Mouse (Mus musculus) mesoderm, embryonic 11.5 days (tissue): ENCODE measurements at regions not wholly inside any gene's neighbourhood (a gene's known extent, or its start where the extent isn't known, plus 50 kb on each side); places are given as distances from the start of the nearest gene placed in this dataset.
A peak's percentile ranks its signal among the peaks of the same experiment; 100 is the strongest.

ENCODE experiments used
- DNase-seq: peaks from one replicate; pipeline ENCODE4 v3.0.0-alpha.2; 2012; ENCODE audit warnings: low read depth, low spot score

DNA sequence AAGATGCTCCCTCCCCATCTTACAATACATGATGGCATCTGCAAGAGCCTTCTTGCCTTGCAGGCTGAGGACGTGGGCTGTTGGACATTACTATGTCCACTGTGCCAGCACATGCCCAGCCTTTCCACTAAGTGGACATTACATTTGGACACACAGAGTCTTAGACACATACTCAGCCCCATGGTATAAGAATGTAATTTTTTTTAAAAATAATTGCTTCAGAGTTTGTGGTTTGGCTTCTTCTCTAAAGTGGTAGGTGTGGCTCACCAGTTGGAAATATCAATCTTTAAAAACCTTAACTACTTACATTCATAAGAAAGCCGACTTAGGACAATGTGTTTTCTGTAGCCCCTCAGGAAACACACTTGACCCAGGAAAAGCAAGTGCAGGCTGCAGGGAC lies 299.7 kb upstream of the Thbs1 start:
- no peak for DNase-seq

DNA sequence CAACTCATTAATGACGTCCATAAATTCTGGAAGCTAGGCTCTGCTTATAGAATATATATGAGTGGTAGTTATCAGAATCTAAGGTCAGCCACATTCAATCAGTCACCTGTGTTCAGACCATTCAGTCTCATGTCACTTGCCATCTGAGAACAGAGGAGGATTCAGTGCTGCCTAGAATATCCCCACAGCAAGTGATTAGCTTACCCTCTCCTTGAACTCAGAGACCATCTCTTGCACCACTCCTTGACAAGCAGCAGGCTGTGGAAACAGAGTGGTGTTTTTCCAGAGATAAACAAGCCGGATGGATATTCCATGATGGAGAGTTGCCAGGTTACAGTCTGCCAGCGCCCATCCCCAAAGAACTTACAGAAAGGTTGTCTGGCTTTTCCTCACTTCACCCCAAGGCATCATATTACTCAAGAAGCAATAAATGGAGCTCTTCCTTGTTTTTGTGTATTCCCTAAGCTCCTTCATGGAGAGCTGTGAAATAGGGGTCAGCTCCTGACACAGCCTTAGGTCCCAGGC lies 291.9 kb upstream of the Thbs1 start:
- DNase-seq = no peak

DNA sequence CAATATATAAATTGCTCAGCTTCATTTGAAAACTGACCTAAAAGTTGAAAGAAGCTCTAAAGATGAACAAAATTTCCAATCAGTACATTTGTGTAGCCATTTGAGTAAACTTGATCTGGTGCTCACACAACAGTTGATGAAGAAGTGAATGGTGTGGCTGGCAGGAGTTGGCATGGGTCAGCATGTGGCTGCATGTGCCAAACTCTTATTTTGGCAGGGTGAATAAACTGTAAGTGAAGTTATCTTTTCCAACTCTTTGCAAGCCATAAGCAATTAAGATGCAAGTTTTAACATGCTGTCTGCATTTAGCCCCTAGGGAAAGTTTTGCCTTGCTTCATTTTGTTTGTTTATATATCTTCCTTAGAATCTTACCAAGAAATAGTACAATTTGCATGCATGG lies 291.0 kb upstream of the Thbs1 start:
- DNase-seq = no peak

DNA sequence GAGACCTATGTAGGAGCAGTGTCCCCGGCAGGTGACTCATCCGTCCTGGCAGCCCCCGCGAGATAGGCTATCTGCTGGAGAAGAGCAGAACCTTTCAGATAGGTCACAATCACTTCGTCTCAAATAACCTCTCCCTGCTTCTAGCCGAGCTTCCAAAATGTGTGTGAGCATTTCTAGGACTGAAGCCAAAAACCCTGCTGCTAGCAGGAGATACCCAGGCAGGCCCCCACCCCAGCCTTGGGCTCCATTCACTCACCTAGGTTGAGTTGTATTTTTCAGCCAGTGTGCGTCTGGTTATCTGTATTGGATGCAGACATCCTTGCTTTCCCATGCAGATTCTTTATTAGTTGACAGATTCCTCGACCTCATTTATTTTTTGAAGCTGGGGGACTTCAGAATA lies 286.6 kb upstream of the Thbs1 start:
- no peak for DNase-seq

DNA sequence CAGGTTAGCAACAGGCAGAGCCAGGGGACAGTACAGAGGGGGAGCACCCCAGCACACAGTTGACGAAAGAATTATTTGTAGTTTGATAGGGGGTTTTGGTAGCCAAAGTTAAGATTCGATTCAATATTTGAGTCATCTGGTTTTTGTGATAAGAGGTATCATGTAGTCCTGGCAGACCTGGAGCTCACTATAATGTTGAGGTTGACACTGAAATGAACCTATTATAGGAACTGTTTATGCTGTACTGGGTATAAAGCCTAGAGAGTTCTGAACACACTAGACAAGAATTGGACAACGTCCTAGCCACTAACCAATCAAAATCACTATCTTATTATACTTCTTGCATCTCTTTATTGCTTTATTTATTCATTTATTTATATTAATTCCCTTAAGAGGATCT lies 284.4 kb upstream of the Thbs1 start:
- DNase-seq = no peak

DNA sequence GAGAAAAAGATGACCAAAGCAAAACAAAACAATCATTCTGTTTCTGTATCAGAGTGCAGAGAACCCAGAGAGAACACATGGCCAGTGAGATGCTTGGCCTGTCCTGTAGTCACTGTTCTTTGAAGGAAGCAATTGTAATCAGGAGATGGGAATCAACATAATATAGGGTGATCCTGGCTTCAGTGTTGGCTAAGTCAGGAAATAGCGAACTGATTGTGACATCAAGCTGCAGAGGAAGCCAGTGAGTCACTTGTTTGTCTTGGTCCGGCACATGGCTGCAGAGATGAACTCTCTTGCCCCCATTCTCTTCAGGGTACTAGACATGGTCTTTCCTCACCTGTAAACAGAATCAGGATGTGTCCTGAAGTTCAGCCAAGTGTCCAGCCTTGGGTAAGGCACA lies 273.3 kb upstream of the Thbs1 start:
- DNase-seq = no peak

DNA sequence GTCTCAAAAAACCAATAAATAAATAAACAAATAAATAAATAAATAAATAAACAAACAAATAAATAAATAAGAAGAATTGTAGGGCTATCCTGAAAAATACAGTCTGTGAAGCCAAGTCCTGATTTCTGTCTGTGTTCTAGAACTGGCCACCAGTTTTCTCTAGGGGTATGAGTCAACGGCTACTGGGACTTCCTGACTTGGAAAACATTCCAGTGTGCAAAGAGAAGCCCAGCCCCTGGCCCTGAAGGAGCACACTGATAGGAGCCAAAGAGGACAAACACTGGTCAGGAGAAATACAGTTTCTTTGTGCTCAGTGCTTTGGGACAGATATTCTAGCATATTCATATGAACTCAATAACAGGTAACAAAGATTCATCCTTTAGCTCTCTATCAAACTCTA lies 271.3 kb upstream of the Thbs1 start:
- no peak for DNase-seq

DNA sequence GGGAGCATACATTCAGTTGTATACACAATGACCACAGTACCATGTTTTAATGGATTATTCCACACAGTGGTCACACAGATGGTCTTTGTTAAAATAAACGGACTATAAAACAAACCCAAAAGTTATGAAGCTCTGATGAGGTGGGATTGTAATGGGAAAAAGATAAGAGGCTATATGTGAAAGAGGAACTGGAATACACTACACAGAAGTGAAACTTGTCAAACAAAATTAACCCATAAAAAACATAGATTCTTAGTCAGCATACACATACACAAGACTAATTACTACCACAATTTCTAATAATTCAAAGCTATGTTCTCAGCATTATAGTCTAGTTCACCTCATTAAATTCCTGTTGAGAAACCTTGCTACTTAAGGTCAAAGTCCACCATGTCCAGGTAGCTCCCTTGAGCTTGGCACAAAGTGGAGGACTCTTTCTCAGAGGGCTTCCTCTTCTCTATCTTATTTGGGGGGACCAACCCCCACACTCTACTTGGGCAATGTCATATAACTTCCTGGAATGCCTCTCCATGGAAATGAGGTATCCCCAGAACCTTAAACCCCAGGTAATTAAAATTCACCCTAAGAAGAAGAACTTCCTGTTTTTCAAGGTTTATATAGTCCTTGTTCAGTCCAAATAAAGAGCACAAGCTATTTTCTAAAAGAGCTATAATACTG lies 269.2 kb upstream of the Thbs1 start:
- no peak for DNase-seq

DNA sequence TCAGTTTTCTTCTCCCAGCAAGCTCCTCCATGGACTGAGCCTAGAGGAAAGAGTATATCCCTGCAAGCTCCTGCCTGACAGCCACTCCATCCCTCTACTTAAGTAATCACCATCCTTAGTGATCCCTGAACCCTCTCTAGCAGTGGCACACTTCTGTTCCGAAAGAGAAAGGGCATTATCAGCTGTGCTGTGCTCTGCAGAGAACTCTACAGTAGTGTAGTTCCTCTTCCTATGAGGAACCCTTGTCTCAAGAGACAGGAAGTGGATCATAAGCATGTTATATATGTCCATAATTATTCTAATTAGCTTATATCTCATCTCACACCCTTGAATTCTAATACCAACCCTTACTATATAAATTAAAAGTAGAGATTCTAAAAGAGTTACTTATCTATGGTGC lies 259.2 kb upstream of the Thbs1 start:
- no peak for DNase-seq

DNA sequence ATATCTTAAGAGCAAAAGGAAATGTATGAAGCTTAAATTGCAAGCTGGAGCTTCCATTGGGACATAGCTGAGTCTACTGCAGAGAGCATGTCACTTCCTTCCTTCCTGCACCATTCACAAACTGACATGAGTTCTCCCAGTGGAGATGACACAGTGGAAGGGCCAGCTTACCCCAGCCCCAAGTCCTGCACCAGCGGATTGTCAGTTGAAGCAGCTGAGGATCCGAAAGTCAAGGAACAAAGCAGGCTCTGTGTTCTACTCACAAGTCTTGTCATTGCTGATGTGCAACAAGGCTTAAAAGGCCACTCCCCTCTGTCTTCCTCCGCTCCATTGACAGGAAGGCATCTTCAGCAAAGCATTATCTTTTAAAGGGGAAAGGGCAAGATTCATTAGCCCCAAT lies 249.4 kb upstream of the Thbs1 start:
- peak; percentile 40 for DNase-seq

DNA sequence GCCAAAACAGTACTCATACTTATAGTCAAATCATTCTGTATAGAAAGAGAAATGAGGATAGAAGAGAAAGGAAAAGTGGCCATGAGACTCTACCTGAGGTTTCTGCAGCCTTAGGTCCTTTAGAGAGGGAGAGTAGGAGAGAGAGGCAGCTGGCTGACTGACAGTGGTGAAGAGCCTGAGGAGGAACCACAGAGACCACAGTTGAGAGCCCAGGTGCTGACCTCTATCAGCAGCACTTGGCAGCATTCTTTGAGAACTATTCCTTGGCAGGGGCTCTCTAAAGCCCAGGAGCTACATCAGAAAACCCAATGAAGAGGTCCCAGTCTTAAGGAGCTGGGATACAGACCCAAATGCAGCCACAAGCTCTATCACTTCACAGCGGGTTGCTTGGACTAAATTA lies 246.6 kb upstream of the Thbs1 start:
- no peak for DNase-seq

DNA sequence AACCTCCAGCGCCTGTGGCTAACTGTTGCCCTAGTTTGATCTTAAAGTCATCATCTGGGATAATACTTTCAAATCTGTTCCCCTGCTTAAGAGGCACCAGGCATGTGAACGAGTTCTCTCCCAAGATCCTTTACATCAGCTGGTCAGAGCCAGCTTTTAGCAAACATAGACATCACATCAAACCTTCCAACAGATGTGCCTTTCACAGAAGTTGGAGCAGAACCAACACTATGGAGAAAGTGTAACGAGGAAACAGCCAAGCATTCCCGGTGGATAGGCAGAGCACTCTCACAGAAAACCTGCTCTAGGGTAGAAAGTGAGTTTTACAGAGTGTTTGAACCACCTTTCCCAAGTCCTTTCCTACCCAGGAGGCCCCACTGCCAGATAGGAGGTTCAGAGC lies 244.7 kb upstream of the Thbs1 start:
- DNase-seq = no peak

DNA sequence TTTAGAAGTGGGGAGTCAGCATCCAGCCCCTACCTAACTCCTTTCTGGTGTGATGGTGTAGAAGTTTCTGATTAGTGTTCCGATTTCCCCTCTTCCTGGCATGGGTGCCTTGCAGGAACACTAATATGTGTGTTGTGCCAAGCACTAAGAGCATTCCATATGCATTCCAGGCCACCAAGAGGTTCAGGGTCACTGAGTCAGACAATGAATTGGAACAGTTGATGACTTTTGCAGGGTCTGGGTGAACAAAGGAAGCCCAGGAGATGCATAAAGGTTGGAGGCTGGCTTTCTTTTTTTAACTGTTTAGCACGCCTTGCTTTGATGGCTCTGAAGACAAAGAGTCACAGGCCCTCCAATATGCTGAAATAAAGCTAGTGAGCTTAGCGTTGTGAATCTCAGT lies 244.3 kb upstream of the Thbs1 start:
- peak; percentile 51 for DNase-seq

DNA sequence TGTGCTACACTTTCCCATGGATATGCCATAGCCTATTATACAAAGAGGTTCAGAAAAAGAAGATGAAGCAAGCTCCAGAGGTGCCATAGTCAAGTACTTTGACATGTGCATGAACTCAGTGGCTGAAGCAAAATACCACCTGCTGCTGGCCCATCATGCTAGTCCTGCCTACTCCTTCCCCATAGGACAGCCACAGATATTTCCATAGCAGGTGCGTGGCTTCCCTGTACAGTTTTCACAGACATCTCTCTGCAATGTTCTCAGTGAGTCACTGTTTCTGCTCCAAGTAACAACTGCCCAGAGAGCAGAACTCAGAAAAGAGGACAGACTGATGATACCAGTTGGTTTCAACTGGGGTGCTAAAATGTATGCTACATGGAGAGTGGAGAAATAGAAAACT lies 242.8 kb upstream of the Thbs1 start:
- no peak for DNase-seq

DNA sequence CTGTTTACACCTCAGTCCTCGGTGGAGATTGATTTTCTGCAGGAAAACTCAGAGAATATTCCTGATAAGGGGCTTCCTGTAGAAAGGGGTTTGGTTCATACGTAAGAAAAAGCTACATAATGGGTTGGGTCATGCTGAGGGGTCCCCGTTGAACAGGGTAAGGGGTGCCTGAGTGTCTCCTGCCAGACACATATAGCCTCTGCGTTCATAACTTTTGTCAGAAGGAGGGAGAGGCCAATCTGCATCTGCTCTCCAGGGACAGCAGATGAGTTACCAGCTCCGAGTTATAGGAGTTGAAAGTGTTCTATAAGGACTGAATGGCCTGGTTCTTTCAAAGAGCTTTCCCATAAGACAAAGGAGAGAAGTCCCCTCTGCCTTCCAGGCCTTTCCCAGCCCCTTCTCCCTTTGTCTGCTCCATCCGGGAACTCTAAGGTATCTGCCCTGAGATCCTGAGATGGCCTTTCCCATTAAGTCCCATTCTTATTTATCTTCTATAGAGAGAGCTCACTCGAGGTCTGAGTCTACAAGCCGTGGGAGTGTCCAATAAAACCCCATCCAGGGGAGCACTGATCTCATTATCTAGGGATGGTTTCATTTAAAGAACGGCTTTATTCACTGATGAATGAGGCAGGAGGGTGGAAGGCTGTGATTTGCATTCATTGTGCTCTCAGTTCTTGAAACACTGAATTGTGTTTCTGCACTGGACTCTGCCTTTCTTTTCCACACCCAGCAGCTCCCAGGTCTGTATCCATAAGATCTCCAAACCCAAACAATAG lies 240.0 kb upstream of the Thbs1 start:
- DNase-seq = no peak

DNA sequence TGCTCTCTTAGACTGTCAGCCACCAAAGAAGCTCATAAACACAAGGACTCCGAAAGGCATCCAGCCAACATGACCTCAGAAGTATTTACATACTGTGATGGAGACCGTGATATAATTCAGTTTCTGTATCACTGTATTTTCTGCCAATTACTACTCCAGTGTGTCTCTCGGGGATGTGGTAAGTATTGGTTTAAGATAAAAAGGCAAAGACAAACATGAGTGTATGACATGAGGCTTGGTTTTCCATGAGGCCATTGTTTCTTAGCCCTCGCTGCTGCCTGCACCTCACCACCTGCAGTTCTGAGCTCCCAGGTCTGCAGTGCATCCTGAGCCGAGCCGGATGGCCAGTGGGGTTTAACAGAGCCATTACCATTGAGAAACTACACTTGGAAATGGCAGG lies 233.9 kb upstream of the Thbs1 start:
- DNase-seq = no peak

DNA sequence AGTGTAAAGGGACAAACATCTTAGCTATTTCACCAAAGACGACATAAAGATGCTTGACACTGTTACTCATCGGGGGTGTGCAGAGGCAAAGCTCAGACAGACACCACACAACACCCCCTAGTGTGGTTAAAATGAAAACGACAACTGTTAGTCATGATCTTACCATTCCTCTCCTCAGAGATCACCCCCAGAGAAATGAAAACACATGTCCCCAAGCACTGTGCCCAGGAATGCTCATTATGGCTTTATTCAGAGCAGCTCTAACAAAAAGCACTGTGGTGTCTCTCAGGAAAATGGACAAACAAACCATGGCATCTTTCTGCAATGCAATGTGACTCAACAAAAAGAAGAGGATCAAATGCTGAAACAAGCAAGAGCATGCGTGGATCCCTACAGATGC lies 229.5 kb upstream of the Thbs1 start:
- no peak for DNase-seq

DNA sequence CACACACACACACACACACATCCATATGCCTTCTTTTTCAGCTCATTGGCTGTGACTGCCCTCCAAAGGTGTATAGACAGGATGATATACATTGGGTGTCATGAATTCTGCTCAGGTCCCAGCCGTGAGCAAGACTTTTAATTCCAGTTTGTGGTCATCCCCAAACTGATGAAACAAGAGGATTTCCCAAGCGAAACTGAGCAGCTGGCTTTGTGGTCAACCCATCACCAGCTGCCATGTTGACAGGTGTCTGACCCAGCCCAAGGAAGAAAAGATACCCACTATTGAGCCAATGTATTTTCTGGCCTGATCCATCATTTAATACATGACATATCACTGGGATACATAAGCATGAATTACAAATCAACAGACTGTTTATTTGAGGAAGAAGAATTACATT lies 228.8 kb upstream of the Thbs1 start:
- DNase-seq = no peak

DNA sequence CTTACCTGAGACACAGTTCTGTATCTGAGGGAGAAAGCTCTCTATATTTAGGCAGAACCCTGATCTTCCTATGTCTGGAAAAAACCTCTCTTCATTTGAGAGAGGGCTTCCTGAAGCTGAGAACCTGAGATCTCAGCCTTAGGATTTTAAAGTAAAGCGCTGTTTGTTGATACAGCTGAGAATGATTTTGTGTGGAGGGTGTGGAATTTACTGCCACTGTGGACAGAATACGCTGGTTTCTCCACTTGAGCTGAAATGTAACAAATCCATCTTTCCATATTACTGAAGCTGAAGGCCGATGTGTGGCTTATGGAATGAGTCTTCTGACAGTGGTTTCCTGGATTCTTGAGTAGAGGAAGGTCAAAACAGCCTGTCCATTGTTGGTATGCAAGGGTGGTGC lies 225.2 kb upstream of the Thbs1 start:
- peak; percentile 27 for DNase-seq

DNA sequence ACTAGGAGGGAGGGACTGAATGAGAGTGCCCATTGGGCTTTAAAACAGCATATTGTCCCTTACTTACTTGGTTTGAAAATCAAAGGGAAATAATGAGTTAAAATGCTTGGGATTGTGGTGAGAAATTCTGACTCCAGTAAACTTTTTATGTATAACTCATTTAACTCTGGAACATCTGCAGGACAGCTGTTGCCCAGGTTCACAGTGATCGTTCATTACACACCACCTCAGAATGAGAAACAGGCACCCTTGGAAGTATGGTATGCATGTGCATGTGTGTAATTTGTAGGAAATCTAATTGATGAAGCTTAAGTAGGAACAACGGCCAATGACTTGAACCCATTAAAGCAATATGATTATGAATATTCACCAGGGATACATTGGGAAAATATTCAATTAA lies 210.4 kb upstream of the Thbs1 start:
- no peak for DNase-seq

DNA sequence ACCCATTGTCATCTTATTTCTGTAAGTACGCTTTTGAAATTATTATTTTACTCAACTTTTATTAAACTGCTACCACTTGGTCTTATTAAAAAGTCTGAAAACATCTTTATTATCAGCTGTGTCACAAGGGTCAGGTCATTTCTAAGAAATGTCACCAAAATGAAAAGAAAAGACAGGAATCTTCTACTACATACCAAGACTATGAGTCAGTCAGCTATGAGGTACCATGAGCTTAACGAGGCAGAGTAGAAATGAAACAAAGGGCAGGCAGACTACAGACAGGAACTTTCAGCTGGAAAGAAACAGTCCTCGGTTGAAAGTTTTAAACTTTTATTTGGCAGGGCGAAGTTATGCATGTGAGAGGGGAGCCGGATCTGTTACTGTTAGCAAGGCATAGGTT lies 208.8 kb upstream of the Thbs1 start:
- no peak for DNase-seq

DNA sequence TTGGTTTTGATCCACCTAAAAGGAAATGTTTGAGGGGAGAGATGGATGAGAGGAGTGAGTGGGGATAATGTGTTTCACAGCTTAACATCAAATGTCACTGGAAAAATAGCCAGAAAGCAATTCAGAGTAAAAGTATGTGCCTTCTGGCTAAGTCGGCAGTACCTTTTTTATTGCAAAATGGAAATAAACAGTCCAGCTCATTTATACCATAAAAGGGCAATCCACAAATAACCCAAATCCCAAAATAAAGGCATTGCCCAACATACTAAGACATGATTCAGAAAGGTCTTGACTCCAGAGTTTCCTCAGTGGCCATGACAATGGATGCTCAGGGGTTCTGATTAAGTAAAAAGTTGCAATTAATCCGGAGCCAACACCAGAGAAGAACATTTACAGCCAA lies 208.0 kb upstream of the Thbs1 start:
- no peak for DNase-seq

DNA sequence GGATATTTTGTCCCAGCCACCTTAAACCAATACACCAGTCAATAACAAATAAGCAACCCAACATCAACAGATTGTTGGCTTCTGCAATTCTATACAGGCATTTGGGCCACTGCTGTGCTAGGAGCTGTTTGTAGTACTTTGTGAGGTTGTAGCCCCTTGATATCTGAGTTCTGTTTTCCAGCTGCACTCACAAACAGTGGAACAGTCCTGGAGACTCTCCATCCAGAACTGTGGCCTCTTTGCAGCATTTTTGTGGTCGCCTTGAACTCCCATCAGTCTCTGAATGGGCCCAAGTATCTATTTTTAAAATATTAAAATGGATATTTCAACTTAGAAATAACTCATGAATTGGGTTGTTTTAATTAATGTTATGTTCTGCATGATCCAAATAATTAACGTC lies 205.2 kb upstream of the Thbs1 start:
- no peak for DNase-seq
